Mouse (Mus musculus): ENCODE results near the gene Rpl23. TPM values are rescaled to one million over a fixed set of nuclear protein-coding genes. Genes with fewer than 3 reads are reported as not detected.

The Rpl23 gene
- total RNA-seq (2021) = 100 to 1,000 TPM; 614 to 660 TPM

DNA sequence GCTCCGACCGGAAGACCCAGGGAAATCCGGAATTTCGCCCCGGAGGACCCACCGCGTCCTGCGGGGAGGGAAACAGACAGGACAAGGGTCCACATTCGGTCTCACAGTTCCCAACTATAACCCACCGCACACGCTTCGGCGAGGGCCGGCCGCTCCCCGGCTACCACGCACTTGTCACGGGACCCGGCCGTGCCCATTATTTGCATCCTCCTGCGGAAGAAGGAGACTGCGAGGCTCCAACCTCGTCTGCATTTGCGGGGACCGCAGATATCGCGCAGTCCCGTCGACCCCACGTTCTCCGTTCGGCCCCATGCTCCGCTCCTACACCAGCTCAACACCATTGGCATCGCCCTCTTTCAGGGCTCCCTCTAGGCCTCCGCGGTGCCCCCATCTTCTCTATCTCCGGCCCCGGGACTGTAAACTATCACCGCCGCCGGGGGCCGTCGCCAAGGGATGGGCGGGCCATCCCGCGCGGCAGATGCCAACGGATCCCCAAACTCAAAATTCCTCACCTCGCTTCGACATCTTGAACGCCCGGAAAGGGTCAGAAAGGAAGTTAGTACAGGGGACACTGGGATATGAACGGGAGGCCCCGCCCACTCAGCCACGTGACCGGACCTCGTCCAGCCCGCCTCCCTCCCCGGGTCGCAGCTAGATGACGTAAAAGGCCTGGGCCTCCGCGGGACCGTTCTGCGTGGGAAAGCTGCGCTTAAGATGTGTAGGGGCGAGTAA is at the start of gene Rpl23:
TSS of gene Rpl23 (minus strand) at position 606 of the 732 bp plus-strand sequence.
- intact Hi-C loops (cut with DNase I) = loop anchor here (5.0 kb wide), 1 partner anchor 205 kb away; the partner anchor contains the start of gene Plxdc1
- peak; percentile 100 for DNase-seq

DNA sequence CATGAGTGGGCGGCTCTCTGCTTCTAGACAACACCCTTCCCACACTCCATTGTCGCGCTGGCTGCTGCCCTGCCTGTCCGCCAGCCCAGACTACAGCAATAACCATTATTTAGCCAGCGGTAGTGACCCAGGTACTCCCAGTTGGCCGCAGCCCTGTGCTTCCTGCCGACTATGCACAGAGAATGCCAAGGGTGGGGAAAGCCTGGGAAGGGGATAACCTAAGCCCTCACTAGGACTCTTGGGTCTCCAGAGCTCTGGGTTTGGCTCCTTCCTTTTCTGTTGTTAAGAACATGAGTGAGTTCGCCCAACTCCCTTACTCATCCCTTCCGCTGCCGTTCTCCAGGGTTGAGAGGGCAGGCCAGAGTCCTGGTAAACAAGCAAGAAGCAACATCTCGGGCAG is 49.8 kb upstream of the Rpl23 start:
- no peak for DNase-seq
- intact Hi-C loops (cut with DNase I) = no loop called here

DNA sequence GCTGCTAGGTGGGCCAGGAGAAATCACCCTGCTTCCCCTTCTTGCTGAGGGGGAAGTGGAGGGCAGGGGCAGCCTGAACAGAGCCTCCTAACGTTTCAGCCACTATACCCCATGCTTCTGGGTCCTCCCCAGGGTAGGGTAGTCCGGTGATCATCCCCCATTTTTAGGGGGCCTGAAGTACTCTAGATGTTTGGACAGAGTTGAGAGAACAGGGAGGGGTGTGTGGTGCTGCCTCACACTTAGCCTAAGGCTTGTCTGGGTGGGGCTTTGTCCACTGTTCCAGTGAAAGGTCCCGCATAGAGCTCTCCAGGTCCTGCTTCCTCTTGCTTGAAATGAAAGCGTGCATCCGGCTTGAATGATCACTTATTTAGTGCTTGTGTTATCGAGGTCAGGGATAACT is 48.3 kb upstream of the Rpl23 start:
- intact Hi-C loops (cut with DNase I) = no loop called here
- no peak for DNase-seq

DNA sequence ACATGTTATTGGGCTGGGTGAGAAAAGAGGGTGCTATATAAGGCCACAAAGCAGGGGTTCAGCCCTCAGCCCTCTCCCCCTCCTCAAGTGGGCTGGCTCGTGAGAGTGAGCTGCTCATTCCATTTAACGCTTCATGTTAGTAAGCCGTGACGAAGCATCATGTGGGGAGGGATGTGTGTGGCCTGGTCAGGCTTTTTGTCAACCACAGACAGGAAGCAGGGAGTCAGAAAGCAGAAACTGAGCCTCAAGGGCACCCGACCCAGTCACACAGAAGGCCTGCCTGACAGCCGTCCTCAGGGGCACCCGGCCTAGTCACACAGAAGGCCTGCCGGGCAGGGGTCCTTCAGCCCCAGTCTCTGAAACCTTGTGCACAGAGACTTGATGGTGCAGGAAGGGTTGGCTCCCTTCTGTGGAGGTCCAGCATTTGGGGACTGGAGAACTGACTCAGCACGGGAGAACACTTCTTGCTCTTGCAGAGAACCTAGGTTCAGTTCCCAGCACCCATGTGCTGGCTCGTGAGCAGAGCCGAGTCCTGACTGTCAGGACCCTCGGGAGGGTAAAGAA is 47.8 kb upstream of the Rpl23 start:
- no peak for DNase-seq
- intact Hi-C loops (cut with DNase I) = no loop called here

DNA sequence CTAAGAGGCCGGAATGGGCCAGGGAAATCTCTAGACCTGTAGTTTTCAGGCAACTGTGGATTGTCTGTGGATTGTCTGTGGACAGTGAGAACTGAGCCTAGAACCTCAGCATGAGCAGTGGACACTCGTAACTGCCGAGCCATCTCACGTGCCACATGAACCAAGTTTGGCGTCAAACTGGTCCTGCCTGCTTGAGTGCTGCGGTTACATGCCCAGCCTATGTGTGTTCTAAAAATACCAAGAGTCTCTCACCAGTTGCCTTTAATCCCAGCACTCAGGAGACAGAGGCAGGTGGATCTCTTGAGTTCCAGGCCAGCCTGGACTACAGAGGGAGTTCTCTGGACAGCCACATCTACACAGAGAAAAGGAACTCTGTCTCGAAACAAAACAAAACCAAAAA is 47.1 kb upstream of the Rpl23 start:
- no peak for DNase-seq
- intact Hi-C loops (cut with DNase I) = no loop called here

DNA sequence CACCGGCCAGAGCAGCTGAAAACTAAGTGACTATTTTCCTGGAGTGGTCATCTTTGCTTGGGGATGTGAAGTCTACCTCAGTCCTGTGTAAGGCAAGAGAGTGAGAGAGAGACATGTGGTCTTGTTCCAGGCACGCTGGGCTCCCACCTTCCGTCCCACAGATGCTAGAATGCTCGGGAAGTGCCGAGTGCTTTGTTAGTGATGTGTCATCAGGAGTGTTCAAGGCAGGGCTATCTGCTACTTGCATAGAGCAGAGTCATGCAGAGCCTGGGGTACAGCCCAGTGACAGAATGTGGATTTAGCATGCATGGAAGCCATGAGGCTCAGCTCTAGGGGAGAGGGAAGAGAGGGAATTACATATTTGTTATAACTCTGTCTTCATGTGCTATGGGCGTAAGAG is 45.4 kb upstream of the Rpl23 start:
- no peak for DNase-seq
- intact Hi-C loops (cut with DNase I) = no loop called here

DNA sequence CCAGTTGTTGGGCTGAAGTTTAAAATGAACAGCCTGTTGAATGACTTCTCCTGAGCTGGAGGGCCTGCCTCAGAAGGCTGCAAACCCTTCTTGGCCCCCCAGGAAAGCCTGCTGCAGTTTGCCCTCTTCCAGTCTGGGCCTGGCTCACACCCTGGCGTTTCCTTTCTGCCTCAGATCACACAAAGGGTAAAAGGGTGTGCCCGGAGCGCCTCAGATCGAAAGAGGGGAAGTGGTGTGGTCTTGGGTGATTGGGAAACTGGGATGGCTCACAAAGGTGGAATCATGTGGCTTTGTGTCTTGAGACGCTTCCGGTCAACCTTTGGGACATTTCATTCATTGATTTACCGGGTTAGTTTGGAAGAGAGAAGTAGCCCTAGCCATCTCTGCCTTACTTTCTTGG is 44.2 kb upstream of the Rpl23 start:
- no peak for DNase-seq
- intact Hi-C loops (cut with DNase I) = no loop called here

DNA sequence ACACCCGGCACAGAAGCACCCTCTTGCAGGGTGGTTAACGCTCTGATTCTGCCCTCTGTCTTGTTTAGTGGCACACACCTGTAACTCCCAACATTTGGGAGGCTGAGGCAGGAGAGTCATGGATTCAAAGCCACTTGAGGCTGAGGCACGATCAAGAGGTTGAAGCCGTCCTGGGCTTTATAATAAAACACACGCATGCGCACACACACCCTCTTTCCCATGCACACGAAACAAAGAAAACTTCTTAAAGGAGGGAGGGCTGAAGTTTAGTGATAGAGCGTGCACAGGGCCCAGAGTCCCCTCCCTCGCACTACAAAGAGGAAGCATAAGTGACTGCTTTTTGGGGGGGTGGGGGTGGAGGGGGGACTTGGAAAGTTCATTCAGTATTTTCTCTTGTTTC is 43.7 kb upstream of the Rpl23 start:
- intact Hi-C loops (cut with DNase I) = no loop called here

DNA sequence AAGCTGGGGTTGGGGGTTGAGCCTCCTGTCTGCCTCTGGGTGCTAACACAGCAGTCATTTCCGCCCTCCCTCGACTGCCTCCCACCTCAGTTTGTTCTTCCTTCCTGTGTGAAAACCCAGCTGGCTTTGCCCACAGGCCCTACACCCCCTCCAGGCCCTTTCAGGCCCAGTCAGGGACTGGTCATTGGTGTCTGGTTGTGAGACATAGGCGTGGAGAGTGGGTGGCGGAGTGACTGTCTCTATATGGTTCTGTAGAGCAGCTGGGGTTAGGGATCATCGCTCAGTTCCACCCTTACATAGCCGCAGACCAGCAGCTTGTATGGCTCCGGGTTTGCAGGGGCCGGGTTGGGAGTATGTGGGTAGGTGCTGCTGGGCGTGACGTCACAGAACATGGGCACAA is 43.1 kb upstream of the Rpl23 start:
- DNase-seq = no peak
- intact Hi-C loops (cut with DNase I) = no loop called here

More for the DNA sequence above, 43.7 kb upstream of the Rpl23 start:
- DNase-seq = no peak

DNA sequence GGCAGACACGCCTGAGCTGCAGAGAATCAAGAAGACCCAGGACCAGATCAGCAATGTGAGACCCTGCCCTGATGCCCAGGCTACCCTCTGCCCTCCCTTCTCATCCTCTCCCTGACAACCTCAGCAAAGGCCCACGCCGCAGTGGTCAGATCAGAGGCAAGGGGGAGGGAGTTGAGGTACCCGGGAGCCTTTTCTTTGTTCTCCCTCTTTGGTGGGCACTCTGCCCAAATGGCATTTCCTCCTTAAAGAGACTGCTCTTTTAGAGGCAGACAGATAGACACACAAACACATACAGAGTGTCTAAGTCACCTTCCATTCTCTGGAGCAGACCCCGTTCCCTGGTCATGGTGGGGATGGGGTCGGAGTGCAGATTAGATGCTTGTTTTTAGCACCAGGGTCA is 42.7 kb upstream of the Rpl23 start:
- intact Hi-C loops (cut with DNase I) = no loop called here
- no peak for DNase-seq

DNA sequence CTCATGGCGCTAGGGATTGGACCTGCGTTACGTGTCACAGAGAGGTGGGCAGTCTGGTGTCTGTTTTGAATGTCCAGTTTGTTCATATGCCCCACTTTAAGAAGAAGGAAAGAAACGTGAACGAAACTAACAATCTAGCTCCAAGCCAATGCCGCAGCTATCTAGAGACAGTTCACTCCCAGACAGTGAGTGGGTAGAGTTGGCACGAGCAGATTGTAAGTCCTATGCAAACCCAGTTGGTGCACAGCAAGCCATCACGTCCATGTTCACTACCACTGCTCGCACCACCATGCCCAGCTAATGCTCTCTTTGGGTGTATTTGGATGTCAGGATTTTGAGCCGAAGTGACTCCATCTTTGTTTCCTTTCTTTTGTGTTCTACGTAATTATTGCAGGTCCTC is 41.9 kb upstream of the Rpl23 start:
- intact Hi-C loops (cut with DNase I) = no loop called here
- no peak for DNase-seq

DNA sequence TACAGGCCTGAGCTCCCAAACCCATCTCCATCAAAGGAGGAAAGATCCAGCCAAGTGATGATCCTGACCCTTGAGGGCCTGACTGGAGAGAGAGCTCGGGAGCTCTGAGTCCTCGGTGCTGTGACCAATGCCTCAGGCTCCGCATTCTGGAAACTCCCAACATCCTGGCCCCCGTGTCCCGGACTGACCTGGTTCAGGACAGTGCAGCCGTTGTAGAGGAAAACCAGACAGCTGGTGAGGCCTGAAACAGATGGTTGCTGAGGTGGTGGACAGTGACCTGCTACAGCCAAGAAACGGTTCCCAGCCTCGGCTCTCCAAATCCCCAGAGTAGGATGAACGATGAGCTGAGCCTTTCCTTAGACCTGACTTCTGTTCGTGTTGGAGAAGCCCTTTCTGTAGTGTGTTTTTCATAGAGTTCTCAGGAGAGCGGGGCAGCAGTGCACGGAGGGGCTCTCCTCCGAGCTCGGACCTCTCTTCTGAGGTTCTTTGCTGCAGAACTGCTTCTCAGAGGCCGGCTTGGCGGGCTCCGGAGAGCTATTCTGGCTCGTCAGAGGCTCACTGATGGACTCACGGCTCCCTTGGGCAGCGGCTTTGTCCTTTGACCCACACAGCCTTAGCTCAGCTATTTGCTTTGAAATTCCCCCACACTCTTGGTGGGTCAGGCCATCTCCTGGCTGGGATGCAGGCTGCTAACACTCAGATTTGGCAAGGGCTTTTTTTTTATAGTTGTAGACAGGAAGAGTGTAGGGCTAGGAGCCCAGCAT is 40.8 kb upstream of the Rpl23 start:
- no peak for DNase-seq
- intact Hi-C loops (cut with DNase I) = no loop called here

DNA sequence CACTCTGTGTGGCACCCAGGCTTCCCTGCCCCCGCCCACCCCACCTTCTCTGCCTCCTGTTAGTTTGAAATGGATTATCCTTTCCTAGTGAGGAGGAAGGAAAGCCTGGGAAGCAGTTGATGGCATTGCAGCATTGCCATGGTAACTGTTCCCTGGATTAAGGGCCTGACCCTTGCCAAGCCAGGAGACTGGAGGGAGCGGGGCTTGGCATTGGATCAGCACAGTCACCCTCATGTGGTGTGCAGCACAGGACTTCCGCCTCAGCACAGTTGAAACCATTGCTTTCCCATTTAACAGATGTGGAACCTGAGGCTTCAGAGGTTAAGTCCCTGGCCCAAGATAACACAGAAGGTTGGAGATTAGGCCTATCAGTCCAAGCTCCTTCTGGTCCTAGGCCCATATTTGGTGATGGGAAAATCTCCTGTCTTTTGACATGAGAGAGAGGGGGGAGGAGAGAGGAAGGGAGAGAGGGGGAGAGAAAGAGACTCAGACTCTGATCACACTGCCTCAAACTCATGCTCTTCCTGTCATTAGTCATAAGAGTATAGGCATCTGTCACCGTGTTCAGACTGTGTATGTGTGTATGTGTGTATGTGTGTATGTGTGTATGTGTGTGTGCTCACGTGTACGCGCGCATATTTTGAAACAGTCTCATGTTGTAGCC is 39.3 kb upstream of the Rpl23 start:
- DNase-seq = no peak
- intact Hi-C loops (cut with DNase I) = no loop called here

DNA sequence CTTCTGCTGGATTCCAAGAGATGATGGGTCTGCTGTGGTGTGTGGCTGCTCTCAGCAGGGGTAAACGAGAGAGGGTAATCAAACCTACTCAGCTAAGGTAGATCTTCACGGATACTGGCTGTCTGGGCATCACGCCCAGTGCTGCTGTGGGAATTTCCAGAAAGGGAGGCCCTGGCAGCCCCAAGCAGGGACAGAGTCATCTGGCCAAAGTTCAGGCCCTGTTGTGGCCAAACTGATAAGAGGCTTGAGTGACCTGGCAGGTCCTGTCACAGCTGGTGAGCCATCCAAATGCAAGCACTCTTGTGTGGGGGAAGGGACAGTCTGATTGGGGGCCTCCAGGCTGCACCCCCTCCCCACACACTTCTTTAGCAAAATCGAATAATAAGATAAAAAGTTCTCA is 38.6 kb upstream of the Rpl23 start:
- DNase-seq = no peak
- intact Hi-C loops (cut with DNase I) = no loop called here

DNA sequence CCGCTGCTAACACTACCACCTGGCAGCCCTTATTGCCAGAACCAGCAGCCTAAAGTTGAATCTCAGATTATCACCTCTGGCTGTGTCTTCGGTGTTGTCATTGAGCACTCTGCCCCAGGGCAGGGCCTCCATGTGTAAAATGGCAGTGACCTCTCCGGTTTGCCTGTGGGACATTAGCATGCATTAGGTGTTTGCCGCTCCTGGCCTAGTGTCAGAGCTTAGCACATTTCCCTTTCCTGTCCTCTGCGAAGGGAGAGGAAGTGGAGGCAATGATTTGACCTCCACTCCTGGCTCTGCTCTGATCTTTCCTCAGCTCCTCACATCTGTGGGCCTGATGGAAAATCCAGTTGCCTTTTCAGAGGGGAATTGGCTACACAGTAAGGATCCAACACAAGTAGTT is 37.7 kb upstream of the Rpl23 start:
- intact Hi-C loops (cut with DNase I) = no loop called here
- no peak for DNase-seq

DNA sequence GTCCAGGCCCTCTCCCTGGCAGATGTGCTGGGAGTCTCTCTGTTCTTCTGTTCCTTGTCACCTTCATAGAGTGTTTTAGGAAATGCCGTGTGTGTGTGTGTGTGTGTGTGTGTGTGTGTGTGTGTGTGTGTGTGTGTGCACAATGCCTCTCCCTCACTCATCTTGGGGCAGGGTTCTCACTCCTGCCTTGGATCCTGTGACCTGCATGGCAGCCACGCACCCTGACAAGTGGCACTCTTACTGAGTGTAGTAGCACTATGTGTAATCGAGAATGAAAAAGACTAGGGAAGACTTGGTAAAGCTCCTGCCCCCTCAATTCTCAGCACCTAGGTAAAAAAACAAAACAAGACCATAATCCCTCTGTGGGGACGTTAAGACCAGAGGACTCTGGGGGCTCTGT is 36.9 kb upstream of the Rpl23 start:
- intact Hi-C loops (cut with DNase I) = no loop called here
- DNase-seq = no peak

DNA sequence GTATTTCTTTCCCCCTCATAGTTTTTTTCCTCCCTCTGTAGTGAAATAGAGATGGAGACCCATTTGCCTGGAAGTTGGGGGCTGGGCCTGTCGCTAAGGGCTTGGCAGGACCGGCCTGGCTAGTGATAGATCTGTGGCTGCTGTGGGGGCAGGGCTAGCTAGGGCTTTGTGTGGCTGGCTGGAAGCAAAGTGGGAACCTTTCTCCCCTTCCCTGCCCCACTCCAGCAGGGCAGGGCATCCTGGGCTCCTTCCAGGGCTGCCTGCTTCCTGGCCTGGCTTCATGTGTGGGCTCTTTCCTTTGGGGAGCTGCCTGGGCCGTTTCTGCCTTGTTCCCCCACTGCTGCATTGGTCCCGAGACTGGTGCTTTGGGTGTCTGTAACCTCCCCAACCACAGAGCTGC is 36.3 kb upstream of the Rpl23 start:
- intact Hi-C loops (cut with DNase I) = no loop called here
- DNase-seq = peak; percentile 77

DNA sequence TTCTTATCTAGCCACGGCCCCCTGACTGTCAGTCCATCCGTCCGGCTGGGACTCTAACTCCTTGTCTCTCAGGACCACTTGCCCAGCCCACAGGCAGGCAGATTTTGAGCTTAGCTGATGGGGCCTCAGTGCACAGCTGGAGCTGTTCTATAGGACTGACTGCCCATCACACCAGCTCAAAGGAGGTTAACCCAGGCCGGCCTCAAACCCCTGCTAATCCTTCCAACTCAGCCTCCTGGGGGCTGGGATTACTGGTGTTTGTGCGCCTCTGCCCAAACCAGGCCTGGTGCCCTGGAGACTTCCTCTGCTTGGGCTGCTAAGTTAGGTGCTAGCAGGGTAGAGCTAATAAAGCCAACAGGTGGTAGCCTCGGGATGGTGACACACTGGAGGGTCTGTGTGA is 35.8 kb upstream of the Rpl23 start:
- DNase-seq = no peak
- intact Hi-C loops (cut with DNase I) = no loop called here

DNA sequence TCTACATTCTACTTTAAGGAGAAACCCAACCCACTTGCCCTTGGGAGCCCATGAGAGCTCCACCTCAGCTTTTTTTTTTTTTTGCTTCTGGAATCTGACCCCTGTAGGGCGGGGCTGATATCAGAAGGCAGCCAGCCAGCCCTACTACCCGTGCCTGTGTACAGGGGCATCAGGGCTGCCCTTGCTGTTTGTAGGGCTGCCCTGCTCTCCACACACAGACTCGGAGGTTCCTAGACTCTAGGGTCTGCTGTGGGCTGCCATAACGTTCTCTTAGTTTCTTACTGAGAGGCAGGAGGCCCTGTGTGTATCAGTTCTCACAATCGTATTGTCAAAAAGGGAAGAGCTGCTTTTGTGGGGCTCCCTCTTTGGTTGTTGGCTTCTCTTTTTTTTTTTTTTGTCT is 35.1 kb upstream of the Rpl23 start:
- intact Hi-C loops (cut with DNase I) = no loop called here
- no peak for DNase-seq

DNA sequence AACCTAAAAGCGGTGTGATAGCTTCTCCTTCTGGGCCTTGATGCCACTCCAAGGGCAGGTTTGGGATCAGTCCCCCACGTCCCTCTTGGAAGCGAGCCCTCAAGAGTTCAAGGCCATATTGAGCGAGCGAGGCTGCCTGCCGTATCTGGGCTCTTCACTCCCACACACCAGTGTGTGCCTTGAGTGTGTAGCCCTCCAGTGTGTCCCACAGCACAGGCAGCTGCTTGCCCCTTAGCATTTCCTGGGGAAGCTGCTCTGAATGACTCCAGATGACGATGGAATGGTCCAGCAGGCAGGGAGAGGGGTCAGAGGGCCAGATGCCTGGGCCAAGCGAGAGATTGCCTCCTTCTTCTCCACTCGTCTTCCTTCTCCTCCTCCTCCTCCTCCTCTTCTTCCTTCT is 34.7 kb upstream of the Rpl23 start:
- no peak for DNase-seq
- intact Hi-C loops (cut with DNase I) = no loop called here

DNA sequence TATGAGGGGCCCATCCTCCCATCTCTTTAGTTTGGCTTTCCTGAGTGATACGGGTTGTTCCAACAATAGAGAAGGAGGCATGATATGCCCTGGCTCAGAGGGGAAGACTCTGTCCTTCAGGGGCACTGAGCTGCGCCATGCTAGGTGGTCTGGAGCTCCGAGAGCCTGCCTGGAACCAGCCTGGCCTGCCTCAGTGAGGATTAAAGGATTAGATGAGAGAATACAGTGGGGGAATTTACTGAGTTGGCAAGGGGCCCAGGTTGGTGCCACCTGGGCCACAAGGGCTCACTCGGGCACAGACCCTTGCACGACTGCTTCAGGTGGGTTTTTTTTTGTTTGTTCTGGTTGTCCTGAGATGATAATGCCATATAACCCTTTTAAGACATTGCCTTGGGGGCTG is 33.9 kb upstream of the Rpl23 start:
- DNase-seq = no peak
- intact Hi-C loops (cut with DNase I) = no loop called here

DNA sequence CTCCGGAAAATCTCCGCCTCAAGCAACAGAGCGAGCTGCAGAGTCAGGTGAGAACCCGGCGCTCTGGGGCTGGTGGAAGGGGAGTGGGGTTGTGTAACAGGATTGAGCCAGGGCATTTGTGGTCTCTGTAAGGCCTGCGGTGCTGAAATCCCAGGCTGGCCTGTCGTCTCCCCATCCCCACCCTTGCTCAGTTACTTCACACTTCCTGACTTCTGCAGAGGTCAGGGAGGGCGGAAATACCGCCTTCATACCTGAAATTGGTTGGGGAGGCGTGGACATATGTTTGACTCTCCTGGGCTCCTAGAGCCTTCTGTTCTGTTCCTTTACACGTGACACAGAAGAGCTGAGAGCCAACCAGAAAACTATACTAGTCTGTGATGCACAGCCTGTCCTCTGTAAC is 33.5 kb upstream of the Rpl23 start:
- intact Hi-C loops (cut with DNase I) = no loop called here
- DNase-seq = no peak

All from left cerebral cortex, postnatal 4 days (tissue).